Mouse (Mus musculus): ENCODE data around the gene Gmeb2.
A peak's percentile ranks its signal among the peaks of the same experiment; 100 is the strongest.
"Not testable (repeated sequence)": the region's sequence is repeated elsewhere in the genome, so short reads cannot be mapped to it uniquely, and the experiment has no call there.

GRCm38 (mm10) chr2:181287958-181288350, at the start of gene Gmeb2:
- TF ChIP-seq CTCF (IDR thresholded peaks at IDR 0.05; ENCODE audit: borderline replicate concordance, extremely low read depth, insufficient read depth, insufficient read length), result peak; percentile 48; the same call in 1 of the 2 replicates
- not testable (repeated sequence) for TF ChIP-seq POLR2A (IDR thresholded peaks at IDR 0.05; ENCODE audit: borderline replicate concordance, extremely low read depth, insufficient read depth, insufficient read length, poor library complexity, severe bottlenecking)

Data from brain, embryonic 14.5 days (tissue).